Mouse (Mus musculus) stomach, embryonic 16.5 days (tissue): ENCODE data around the gene Pacsin2. TPM values are rescaled to one million over a fixed set of nuclear protein-coding genes. Genes with fewer than 3 reads are reported as not detected.
"Not testable (repeated sequence)": the region's sequence is repeated elsewhere in the genome, so short reads cannot be mapped to it uniquely, and the experiment has no call there.

Source experiments
- ATAC-seq: fragments of 200-750 bp; cut with Nextera tagmentation; 2 replicates; pipeline ENCODE4 v1.8.0; 2017; ENCODE audit warnings: moderate number of reproducible peaks, moderate TSS enrichment; ENCODE audit not compliant: insufficient read depth, low FRiP score
- H3K27ac ChIP-seq: fragments of 300-500 bp; sonication (generic); 2 replicates; pipeline ENCODE4 v1.5.1; 2014; ENCODE audit warnings: low read length
- H3K27me3 ChIP-seq: fragments of 300-500 bp; sonication (generic); 2 replicates; pipeline ENCODE4 v1.6.1; 2014; ENCODE audit warnings: low read length, control low read depth, mixed read lengths; ENCODE audit not compliant: control insufficient read depth, insufficient read depth
- H3K36me3 ChIP-seq: fragments of 300-500 bp; sonication (generic); 2 replicates; pipeline ENCODE4 v1.6.1; 2014; ENCODE audit warnings: low read length; ENCODE audit not compliant: control insufficient read depth, insufficient read depth
- H3K4me1 ChIP-seq: fragments of 300-500 bp; sonication (generic); 2 replicates; pipeline ENCODE4 v1.6.1; 2014; ENCODE audit warnings: low read length, control low read depth, mixed read lengths; ENCODE audit not compliant: control insufficient read depth, insufficient read depth
- H3K4me2 ChIP-seq: fragments of 300-500 bp; sonication (generic); 2 replicates; pipeline ENCODE4 v1.6.1; 2014; ENCODE audit warnings: low read depth, low read length, mixed read lengths
- H3K4me3 ChIP-seq: fragments of 300-500 bp; sonication (generic); replicated peaks from 2 replicates; pipeline ENCODE4 v1.5.1; 2014; ENCODE audit warnings: mild to moderate bottlenecking, low read length
- H3K9ac ChIP-seq: fragments of 300-500 bp; sonication (generic); 2 replicates; pipeline ENCODE4 v1.6.1; 2014; ENCODE audit warnings: low read length
- H3K9me3 ChIP-seq: fragments of 300-500 bp; sonication (generic); replicated peaks from 2 replicates; pipeline ENCODE4 v1.6.1; 2016; ENCODE audit warnings: low read length, control low read depth; ENCODE audit not compliant: control insufficient read depth
- WGBS: fragments of 180-500 bp; shearing (Covaris S2); extraction: QIAGEN DNeasy Blood & Tissue Kit; methylation state at CpG from one replicate; pipeline ENCODE4 v1.1.7; 2014; 5-methylcytosine and 5-hydroxymethylcytosine counted together
- polyA plus RNA-seq: library from polyadenylated mRNA; unstranded; fragments of >200 nt; fragmentation: Nextera tagmentation; extraction: Ambion mirVana; gene quantifications from 2 replicates; pipeline ENCODE4 v1.2.1, GENCODE M21; 2015

The Pacsin2 gene
- polyA plus RNA-seq, 1 experiment from 2014 or later = 64.5 TPM

GRCm38 (mm10) chr15:83410270-83410669, 54.1 kb downstream of the Pacsin2 start:
- no peaks in the 10 kb centered on the region for H3K9me3 ChIP-seq
- H3K36me3 ChIP-seq = no peaks in the 10 kb centered on the region; the same call in 1 of the 2 replicates
- H3K4me3 ChIP-seq = no peak overlapping the region
- H3K27ac ChIP-seq = peak overlapping the region; percentile 39
- H3K4me1 ChIP-seq = peaks cover 23% of the 10 kb centered on the region
- H3K4me2 ChIP-seq = no peak overlapping the region
- ATAC-seq = no peak
- 39% methylated on average over 6 of the region's 6 CpGs for WGBS
- H3K27me3 ChIP-seq = no peaks in the 10 kb centered on the region
- no peak overlapping the region for H3K9ac ChIP-seq

GRCm38 (mm10) chr15:83408692-83409442, 55.5 kb downstream of the Pacsin2 start:
- no peak overlapping the region for H3K9ac ChIP-seq
- 59% methylated on average over 8 of the region's 8 CpGs for WGBS
- H3K27me3 ChIP-seq = no peaks in the 10 kb centered on the region
- H3K4me2 ChIP-seq = no peak overlapping the region
- ATAC-seq = no peak
- H3K4me3 ChIP-seq = no peak overlapping the region
- peaks cover 23% of the 10 kb centered on the region for H3K4me1 ChIP-seq
- no peaks in the 10 kb centered on the region; the same call in 1 of the 2 replicates for H3K36me3 ChIP-seq
- peak overlapping the region; percentile 31; the same call in 1 of the 2 replicates for H3K27ac ChIP-seq
- H3K9me3 ChIP-seq = no peaks in the 10 kb centered on the region

- H3K9me3 ChIP-seq = no peaks in the 10 kb centered on the region
- no peak overlapping the region for H3K9ac ChIP-seq
- peak; percentile 9; the same call in 1 of the 2 replicates for ATAC-seq
- H3K4me3 ChIP-seq = no peak overlapping the region
- no peak overlapping the region for H3K4me2 ChIP-seq
- WGBS = 72% methylated on average over 5 of the region's 5 CpGs
- H3K4me1 ChIP-seq = peaks cover 23% of the 10 kb centered on the region
- H3K36me3 ChIP-seq = no peaks in the 10 kb centered on the region; the same call in 1 of the 2 replicates
- H3K27me3 ChIP-seq = no peaks in the 10 kb centered on the region
- 0 out of 2 replicates have a peak overlapping the region, but pooled peaks have one; percentile 15 for H3K27ac ChIP-seq
Observed at GRCm38 (mm10) chr15:83408216-83408615, 56.2 kb downstream of the Pacsin2 start.

GRCm38 (mm10) chr15:83407502-83407901, 56.9 kb downstream of the Pacsin2 start:
- no peak overlapping the region for H3K27ac ChIP-seq
- 78% methylated on average over 5 of the region's 5 CpGs for WGBS

GRCm38 (mm10) chr15:83405866-83406265, 58.5 kb downstream of the Pacsin2 start:
- H3K36me3 ChIP-seq, H3K27ac ChIP-seq, H3K9ac ChIP-seq, H3K4me2 ChIP-seq, H3K4me3 ChIP-seq, H3K27me3 ChIP-seq, H3K9me3 ChIP-seq: not testable (repeated sequence)
- 83% methylated on average over 20 of the region's 40 CpGs for WGBS
- ATAC-seq = peak; percentile 61
- H3K4me1 ChIP-seq = peaks cover 17% of the 10 kb centered on the region

More at GRCm38 (mm10) chr15:83407502-83407901, 56.9 kb downstream of the Pacsin2 start:
- Histone ChIP-seq H3K4me2 (no peak overlapping the region), H3K9me3 (no peaks in the 10 kb centered on the region), H3K27me3 (no peaks in the 10 kb centered on the region), H3K4me1 (peaks cover 23% of the 10 kb centered on the region), H3K4me3 (no peak overlapping the region), H3K9ac (no peak overlapping the region), H3K36me3 (no peaks in the 10 kb centered on the region; the same call in 1 of the 2 replicates)
- ATAC-seq = no peak

DNA sequence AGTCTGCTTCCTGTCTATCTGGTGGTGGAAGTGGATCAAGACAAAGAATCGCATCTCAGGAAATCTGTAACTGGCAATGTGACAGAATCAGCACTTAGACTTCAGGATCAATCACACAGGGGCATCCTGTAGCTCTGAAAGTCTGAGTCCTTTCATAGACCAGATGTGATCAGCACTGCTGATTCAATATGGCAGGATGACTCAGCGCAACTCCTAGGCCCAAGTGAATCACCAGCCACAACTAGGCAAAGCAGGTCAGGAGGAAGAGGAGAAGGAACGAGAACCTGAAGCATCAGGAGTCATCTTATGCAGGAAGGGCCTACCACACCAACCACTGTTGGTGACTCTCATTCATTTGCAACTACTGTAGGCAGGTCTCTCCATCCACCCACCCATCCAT, 60.4 kb downstream of the Pacsin2 start:
- Histone ChIP-seq H3K27me3 (no peaks in the 10 kb centered on the region), H3K27ac (no peak overlapping the region), H3K4me2 (no peak overlapping the region), H3K4me1 (0 out of 2 replicates have a peak, but pooled peaks cover 5% of the 10 kb centered on the region), H3K9ac (no peak overlapping the region), H3K36me3 (peaks cover 5% of the 10 kb centered on the region; the same call in 1 of the 2 replicates), H3K4me3 (no peak overlapping the region), H3K9me3 (no peaks in the 10 kb centered on the region)
- WGBS = 81% methylated on average over 3 of the region's 3 CpGs
- no peak for ATAC-seq

- no peak overlapping the region for H3K4me2 ChIP-seq
- H3K4me1 ChIP-seq = no peaks in the 10 kb centered on the region
- no peaks in the 10 kb centered on the region for H3K9me3 ChIP-seq
- no peak overlapping the region for H3K27ac ChIP-seq
- ATAC-seq = no peak
- no peak overlapping the region for H3K9ac ChIP-seq
- H3K4me3 ChIP-seq = no peak overlapping the region
- peaks cover 5% of the 10 kb centered on the region; the same call in 1 of the 2 replicates for H3K36me3 ChIP-seq
- WGBS = 63% methylated on average over 5 of the region's 5 CpGs
- H3K27me3 ChIP-seq = no peaks in the 10 kb centered on the region
Observed at GRCm38 (mm10) chr15:83403016-83403415, 61.4 kb downstream of the Pacsin2 start.

DNA sequence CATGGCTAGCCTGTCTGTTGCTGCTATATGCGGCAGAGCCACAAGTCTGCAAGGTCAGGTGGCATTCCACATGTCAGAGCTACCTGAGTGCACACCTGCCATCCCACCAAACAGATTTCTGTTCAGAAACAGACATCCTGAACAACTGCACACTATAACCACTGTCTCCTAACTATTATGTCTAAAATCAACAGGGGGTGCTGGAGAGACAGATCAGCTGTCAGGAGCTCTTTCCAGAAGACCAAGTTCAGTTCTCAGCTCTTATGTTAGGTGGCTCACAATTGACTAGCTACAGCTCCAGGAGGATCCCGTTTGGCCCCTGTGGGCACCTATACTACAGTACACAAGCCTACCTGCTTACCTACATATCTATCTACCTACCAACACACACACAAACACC, 71.7 kb downstream of the Pacsin2 start:
- no peak overlapping the region for H3K4me2 ChIP-seq
- no peaks in the 10 kb centered on the region for H3K4me1 ChIP-seq
- no peak overlapping the region for H3K27ac ChIP-seq
- H3K9me3 ChIP-seq = no peaks in the 10 kb centered on the region
- H3K9ac ChIP-seq = no peak overlapping the region
- 80% methylated on average over 2 of the region's 2 CpGs for WGBS
- ATAC-seq = no peak
- H3K36me3 ChIP-seq = no peaks in the 10 kb centered on the region; the same call in 1 of the 2 replicates
- no peak overlapping the region for H3K4me3 ChIP-seq
- H3K27me3 ChIP-seq = no peaks in the 10 kb centered on the region

GRCm38 (mm10) chr15:83387911-83388310, 76.5 kb downstream of the Pacsin2 start:
- Histone ChIP-seq H3K4me1 (no peaks in the 10 kb centered on the region), H3K4me3 (no peak overlapping the region), H3K36me3 (peaks cover 14% of the 10 kb centered on the region), H3K27me3 (no peaks in the 10 kb centered on the region), H3K9ac (no peak overlapping the region), H3K27ac (no peak overlapping the region), H3K9me3 (no peaks in the 10 kb centered on the region), H3K4me2 (no peak overlapping the region)
- WGBS = 72% methylated on average over 2 of the region's 2 CpGs
- ATAC-seq = no peak
